Mouse (Mus musculus) MN1 (cell line): ENCODE measurements at regions not wholly inside any gene's neighbourhood (a gene's known extent, or its start where the extent isn't known, plus 50 kb on each side); places are given as distances from the start of the nearest gene placed in this dataset.

Experiments used
- DNase-seq: peaks from one replicate; pipeline ENCODE4 v3.0.0-alpha.2; 2016; ENCODE audit warnings: low spot score

DNA sequence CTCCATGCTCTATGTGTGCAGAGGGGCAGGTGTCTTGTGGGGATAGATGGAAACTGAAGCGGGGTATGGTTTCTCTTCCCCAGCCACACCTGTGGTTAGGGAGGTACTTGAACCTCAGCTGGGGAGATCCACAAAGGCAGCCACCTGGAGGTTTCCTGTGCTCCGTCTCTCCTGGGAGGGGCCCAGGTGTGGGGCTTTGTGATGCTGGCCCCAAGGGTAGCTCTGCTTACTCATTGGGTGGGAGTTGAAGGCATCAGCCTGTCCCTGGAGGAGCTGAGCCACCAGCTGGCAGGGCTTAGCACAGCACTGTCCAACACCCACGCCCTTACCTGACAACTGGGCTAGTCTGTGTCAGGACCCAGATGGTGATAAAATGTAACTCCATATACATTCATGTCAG, 81.4 kb downstream of the Lhx2 start:
- DNase-seq: no peak

GRCm38 (mm10) chr2:38422406-38422805, 83.3 kb downstream of the Lhx2 start:
- no peak for DNase-seq

GRCm38 (mm10) chr2:38423886-38424277, 84.8 kb downstream of the Lhx2 start:
- peak; percentile 49 for DNase-seq

DNA sequence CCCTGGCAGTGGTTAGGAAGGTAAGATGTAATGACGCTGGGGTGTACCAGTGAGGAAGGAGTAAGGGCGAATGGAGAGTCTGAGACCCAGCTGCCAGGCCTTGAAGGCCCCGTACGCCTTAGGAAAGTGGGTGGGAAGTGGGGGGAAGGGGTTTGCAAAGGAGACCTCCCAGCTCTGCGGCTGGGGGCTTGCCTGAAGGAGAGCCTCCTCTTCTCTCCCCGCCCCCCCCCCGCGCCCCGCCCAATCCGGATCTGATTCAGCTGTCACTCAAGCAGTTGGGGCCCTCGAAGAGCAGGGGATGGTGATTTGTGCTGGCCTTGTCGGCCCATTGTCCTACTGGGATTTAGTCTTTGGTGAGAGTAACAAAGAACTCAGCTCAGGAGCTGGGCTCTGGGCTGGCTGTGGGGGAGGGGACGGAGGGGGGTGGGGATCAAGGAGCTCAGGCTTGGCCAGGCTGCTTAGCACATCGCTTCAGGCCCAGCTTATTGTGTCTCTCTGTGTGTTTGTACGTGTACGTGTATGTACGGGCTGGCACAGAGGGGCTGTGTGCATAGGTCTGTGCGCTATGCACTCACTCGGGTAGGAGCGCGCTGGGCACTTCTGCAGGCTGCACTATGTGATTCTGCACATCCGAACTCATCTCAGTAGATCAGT, 85.3 kb downstream of the Lhx2 start:
- peak; percentile 51 for DNase-seq

GRCm38 (mm10) chr2:38424976-38425375, 85.9 kb downstream of the Lhx2 start:
- DNase-seq: peak; percentile 22

- DNase-seq: peak; percentile 87
These were observed 81.6 kb upstream of the Nek6 start for GRCm38 (mm10) chr2:38429752-38430378.

- no peak for DNase-seq
These were observed 79.9 kb upstream of the Nek6 start for GRCm38 (mm10) chr2:38431546-38431945.

DNA sequence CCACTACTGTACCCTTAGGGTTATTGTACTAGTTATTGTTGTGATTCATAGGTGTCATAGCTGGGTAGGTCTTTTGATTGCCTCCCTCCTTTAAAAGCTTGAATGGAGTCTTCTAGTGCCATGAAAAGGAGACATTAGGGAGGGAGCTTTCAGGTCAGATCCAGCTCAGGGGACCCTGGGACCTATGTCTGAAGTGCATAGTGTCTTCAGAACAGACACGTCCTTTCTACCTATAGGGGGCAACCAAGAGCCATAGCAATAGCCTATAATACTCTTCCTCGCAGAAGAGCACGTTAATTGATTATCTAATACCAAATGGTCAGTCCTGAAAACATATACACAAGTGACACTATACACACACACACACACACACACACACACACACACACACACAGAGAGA, 77.7 kb upstream of the Nek6 start:
- peak; percentile 27 for DNase-seq

GRCm38 (mm10) chr2:38436701-38437100, 74.7 kb upstream of the Nek6 start:
- DNase-seq: no peak

DNA sequence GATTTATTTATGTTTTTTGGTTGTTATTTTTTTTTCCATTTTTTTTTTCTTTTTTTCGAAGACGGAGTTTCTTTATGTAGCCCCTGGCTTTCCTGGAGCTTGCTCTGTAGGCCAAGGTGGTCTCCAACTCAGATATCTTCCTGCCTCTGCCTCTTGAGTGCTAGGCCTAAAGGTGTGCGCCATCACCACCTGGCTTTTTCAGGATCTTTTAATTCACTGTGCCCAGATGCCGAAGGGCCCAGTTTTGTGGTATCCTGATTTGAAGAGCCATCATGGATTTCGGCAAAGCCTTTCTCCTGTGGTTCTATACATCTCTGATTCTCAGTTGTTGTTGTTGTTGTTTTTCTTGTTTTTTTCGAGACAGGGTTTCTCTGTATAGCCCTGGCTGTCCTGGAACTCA, 72.3 kb upstream of the Nek6 start:
- no peak for DNase-seq

DNA sequence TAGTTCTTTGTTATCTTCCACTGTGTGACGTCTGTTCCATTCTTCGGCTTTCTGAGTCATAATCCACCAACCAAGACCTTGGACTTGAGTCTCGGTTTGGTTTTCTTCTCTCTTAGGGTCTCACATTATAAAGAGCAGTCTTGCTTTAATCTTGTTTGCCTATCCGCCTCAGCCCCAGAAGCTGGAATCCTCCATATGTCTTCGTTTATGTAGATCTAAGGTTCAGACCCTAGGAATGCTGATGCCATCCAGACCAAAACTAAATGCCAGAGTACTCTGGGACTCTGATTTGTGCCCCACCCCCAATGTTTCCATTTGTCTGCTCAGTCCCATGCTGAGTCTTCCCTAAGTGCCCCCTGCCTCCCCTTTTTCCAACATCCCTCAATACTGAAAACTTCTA, 71.5 kb upstream of the Nek6 start:
- DNase-seq: no peak

GRCm38 (mm10) chr2:38449092-38449491, 62.4 kb upstream of the Nek6 start:
- no peak for DNase-seq

DNA sequence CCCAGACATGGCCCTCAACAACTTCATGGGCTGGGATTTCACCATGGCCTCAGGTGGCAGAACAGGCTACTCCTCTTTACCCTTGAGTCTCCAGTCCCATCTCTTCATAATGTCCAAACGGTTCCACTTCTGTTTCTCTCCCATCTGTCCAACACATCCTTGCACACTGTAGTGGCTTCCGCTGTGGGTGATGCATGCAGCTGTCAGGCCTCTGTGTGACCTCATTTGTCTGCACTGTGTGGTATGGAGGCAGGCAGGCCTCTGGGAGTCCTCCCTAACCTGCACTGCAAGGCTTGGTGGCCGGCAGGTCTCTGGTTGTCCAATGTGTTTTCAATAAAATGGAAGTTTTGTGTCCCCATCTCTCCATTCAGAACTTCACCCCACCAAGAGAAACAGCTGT, 54.9 kb upstream of the Nek6 start:
- DNase-seq: no peak

- DNase-seq: peak; percentile 26
These were observed 51.1 kb upstream of the Nek6 start for GRCm38 (mm10) chr2:38460367-38460766.

GRCm38 (mm10) chr2:38460825-38461540, 50.5 kb upstream of the Nek6 start:
- DNase-seq: peak; percentile 70
